Mouse (Mus musculus) right cerebral cortex, adult 2 months (tissue): ENCODE results near the gene Ttll5.

ENCODE experiments used
- DNase-seq, 2 experiments: peaks; one replicate each; pipeline ENCODE4 v3.0.0; 2021 to 2022; ENCODE audit warnings: low spot score in 2 of 2

Gene Ttll5

GRCm38 (mm10) chr12:85928513-85928912, 104.1 kb downstream of the Ttll5 start:
- DNase-seq, result no peak

- no peak for DNase-seq
These were observed 105.3 kb downstream of the Ttll5 start for GRCm38 (mm10) chr12:85929711-85930110.

GRCm38 (mm10) chr12:85930713-85931112, 106.3 kb downstream of the Ttll5 start:
- DNase-seq, result no peak

GRCm38 (mm10) chr12:85933241-85933640, 108.8 kb downstream of the Ttll5 start:
- DNase-seq, result no peak

GRCm38 (mm10) chr12:85937384-85937783, 112.9 kb downstream of the Ttll5 start:
- no peak for DNase-seq

- DNase-seq, result no peak
These were observed 119.0 kb downstream of the Ttll5 start for GRCm38 (mm10) chr12:85943456-85943855.

- DNase-seq, result no peak
These were observed 120.0 kb downstream of the Ttll5 start for GRCm38 (mm10) chr12:85944419-85944818.

- no peak for DNase-seq
These were observed 122.7 kb downstream of the Ttll5 start for GRCm38 (mm10) chr12:85947161-85947560.

GRCm38 (mm10) chr12:85949667-85950066, 125.2 kb downstream of the Ttll5 start:
- DNase-seq, result no peak

GRCm38 (mm10) chr12:85950371-85950770, 125.9 kb downstream of the Ttll5 start:
- no peak for DNase-seq

- DNase-seq, result no peak
These were observed 126.6 kb downstream of the Ttll5 start for GRCm38 (mm10) chr12:85951036-85951435.

- no peak for DNase-seq
These were observed 127.4 kb downstream of the Ttll5 start for GRCm38 (mm10) chr12:85951822-85952221.

GRCm38 (mm10) chr12:85952349-85952748, 127.9 kb downstream of the Ttll5 start:
- DNase-seq, result peak in 1 of 2 experiments; percentile 47

- no peak for DNase-seq
These were observed 129.7 kb downstream of the Ttll5 start for GRCm38 (mm10) chr12:85954167-85954566.

- no peak for DNase-seq
These were observed 130.6 kb downstream of the Ttll5 start for GRCm38 (mm10) chr12:85955062-85955461.

- DNase-seq, result no peak
These were observed 131.2 kb downstream of the Ttll5 start for GRCm38 (mm10) chr12:85955690-85956089.

- peak; percentile 76 to 82 for DNase-seq
These were observed 131.8 kb downstream of the Ttll5 start for GRCm38 (mm10) chr12:85956251-85956650.

- DNase-seq, result no peak
These were observed 134.0 kb downstream of the Ttll5 start for GRCm38 (mm10) chr12:85958460-85958859.

- peak in 1 of 2 experiments; percentile 44 for DNase-seq
These were observed 135.5 kb downstream of the Ttll5 start for GRCm38 (mm10) chr12:85959822-85960501.

- DNase-seq, result no peak
These were observed 136.2 kb downstream of the Ttll5 start for GRCm38 (mm10) chr12:85960699-85961098.

- no peak for DNase-seq
These were observed 138.7 kb downstream of the Ttll5 start for GRCm38 (mm10) chr12:85963160-85963559.

GRCm38 (mm10) chr12:85963699-85964098, 139.2 kb downstream of the Ttll5 start:
- no peak for DNase-seq

- no peak for DNase-seq
These were observed 140.0 kb downstream of the Ttll5 start for GRCm38 (mm10) chr12:85964436-85964835.

- no peak for DNase-seq
These were observed 143.4 kb downstream of the Ttll5 start for GRCm38 (mm10) chr12:85967812-85968211.
